Mouse (Mus musculus) cerebellum, adult 11 months (tissue): ENCODE results near the gene Gm10337.

Experiments used
- DNase-seq: peaks from one replicate; pipeline ENCODE4 v3.0.0; 2022

The Gm10337 gene

DNA sequence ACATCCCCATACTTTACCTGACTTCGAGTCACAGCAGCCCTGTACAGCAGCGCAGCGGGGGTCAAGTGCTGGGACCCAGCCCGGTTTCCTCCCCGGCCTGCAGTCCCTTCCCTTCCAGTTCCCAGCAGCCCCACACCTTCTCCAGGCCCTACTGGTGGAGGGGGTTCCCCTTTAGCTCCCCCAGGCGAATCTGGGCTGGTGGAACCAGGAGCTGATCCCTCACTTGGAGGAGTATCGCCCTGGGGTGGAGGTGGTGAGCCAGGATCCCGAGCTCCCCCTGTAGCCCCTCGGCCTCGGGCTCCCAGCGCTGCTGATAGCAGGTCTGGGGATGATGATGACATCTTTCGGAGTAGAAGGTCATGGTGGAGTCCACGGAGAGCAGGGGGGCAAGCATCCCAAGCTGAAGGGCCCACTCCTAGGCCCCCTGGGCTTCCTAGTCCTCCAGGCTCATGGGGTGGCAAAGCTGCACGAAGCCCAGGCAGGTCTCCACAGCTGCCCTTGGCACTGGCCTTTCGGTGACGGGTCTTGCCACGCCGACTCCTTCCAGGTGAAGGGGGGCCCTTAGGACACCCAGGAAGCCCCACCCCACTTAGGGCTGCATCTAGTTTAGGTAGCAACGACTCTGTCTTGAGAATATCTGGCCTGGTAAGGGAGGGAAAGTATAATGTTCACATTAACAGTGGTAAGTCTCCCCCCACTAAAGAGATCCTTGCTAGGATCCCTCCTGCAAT is 2.3 kb upstream of the Gm10337 start:
- no peak for DNase-seq

- no peak for DNase-seq
Measured at GRCm38 (mm10) chr15:102502254-102502840, 1.2 kb upstream of the Gm10337 start.

GRCm38 (mm10) chr15:102503924-102504782 is 631 bp downstream of the Gm10337 start:
- DNase-seq: no peak

DNA sequence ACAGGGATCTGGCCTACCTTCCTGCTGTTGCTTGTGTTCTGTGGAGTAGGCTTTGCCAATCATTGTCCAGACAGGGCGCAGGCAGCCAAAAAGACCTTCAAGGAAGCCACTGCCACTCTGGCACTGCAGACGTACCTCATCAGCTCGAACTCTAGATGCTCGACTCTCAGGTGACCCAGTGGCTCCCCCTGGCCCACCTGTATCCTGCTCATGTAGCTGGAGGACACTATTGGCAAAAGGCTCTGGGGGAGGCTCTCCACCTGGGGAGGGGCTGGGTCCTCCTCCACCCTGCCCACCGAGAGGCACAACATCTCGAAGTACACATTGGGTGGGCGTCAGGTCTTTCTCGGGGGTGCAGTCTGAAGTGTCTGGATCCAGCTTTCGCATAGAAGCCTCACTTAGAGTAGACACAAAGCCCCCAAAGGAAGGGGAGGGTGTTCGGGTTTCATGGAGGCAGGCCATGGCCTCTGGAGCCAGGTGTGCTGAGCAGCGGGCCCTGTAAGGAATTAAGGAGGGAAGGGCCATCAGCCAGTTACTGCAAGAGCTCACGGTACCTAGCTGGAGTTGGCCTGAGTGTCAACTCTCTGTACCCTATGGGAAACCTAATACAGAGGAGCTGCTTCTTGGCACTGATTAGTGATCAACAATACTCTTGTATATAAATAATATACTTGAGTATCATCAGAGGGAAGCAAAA is 1.7 kb downstream of the Gm10337 start:
- no peak for DNase-seq

DNA sequence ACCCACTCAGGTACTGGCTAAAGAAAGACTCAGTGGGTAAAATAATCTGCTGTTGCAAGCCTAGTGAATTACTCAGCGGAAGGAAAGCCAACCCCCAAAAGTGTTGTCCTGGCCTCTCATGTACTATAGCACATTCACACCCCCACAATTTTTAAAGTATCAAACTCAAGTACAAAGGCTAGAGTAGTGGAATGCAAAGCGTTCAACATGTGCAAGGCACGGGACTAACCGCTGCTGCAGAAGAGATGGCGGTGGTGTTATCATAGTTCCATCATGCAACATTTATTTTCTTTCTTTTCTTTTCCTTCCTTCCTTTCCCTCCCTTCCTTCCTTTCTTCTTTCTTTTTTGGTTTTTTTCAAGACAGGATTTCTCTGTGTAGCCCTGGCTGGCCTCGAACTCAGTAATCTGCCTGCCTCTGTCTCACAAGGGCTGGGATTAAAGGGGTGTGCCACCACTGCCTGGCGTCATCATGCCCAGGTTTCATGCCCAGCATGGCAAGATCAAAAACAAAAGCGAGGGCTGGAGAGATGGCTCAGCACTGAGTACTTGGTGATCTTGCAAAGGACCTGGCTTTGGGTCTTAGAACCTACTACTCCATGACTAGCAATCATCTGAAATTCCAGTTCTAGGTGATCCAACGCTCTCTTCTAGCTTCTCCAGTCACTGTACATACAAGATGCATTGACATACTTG is 2.4 kb downstream of the Gm10337 start:
- no peak for DNase-seq

- DNase-seq: no peak
Measured at GRCm38 (mm10) chr15:102506464-102506830, 2.9 kb downstream of the Gm10337 start.

- no peak for DNase-seq
Measured at GRCm38 (mm10) chr15:102506864-102507263, 3.3 kb downstream of the Gm10337 start.

DNA sequence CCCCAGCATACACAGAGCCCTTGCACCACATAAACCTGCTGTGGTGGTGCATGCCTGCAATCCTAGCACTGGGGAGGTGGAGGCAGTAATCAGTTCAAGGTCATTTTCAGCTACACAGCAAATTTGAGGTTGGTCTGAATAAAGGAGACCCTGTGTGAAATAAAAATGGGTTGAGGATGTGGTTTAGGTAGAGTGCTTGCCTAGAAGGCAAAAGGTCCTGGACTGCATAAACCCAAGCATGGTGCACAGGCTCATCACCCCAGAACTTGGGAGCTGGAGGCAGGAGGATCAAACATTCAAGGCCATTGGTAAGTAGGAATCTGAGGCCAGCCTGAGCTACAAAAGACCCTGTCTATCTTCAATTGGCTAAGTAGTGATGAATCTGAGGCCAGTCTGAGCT is 4.0 kb downstream of the Gm10337 start:
- no peak for DNase-seq

GRCm38 (mm10) chr15:102508336-102508735 is 4.8 kb downstream of the Gm10337 start:
- no peak for DNase-seq

- DNase-seq: no peak
Measured at GRCm38 (mm10) chr15:102510110-102510509, 6.6 kb downstream of the Gm10337 start.

DNA sequence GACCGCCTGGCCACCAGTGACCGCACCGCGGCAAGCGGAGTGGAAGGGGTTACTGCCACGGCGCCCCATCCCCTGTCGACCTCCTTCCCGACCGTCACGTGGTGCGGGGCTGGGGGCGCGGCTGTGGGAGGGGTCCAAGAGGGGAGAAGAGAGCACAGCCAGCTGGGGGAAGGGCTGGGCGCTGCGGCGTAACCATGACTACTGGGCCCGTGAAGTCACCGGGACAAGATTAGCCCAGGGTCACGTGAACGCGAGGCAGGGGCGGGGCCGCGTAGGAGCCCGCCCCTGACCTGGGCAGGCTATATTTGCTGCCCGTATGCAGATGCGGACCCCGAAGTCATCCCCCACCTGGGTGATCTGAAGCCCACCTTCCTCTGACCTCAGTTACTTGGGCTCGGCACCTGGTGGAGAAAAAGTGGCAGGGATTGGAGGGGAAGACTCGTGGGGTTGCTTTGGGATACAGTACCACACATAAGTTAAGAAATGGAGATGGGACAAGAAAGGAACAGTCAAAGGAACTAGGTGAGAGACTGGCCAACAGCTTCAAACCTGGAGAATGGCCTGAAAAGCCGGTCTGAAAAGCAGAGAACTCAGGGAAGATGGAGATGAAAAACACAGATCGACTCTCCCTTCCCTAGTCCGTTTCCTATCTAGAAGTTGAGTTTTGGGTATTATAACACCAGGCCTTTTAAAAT is 7.2 kb downstream of the Gm10337 start:
- DNase-seq: peak; percentile 74

GRCm38 (mm10) chr15:102511285-102511833 is 7.8 kb downstream of the Gm10337 start:
- DNase-seq: no peak

- DNase-seq: no peak
Measured at GRCm38 (mm10) chr15:102512010-102512409, 8.5 kb downstream of the Gm10337 start.

DNA sequence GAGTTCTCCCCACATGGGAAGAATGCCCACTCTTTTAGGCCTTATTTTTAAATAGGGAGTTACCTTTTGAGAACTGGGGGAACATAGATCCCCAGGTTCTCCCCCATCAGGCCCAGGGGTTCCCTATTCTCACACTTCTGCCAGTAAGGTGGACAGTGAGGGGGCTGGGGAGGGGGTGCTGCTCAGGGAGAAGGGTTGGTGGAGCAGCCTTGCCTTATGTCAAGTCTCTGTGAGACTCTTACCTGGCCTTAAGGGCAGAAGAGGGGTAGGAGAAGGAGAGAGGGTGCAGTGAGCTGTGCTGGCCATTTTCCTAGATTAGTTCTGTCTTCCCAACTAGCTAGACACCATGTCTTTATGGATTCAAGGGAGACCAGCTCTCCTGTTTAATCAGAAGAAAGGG is 8.9 kb downstream of the Gm10337 start:
- DNase-seq: no peak

DNA sequence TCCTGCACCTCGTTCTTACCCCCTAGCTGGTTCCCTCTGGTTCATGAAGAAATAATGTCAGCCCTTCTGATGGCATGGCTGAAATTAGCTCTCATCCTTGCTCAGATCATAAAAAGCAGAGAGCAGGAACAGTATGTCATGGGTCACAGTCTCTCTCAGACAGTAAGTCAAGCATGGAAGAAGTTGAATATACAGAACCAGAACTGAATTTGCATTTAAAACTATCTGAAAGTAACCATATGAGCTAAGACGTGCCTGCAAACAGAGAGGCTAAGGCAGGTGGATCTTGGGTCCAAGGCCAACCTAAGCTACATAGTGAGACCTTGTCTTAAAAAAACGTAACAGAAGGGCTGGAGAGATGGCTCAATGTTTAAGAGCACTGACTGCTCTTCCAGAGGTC is 9.5 kb downstream of the Gm10337 start:
- no peak for DNase-seq

GRCm38 (mm10) chr15:102515261-102515660 is 11.7 kb downstream of the Gm10337 start:
- DNase-seq: no peak

DNA sequence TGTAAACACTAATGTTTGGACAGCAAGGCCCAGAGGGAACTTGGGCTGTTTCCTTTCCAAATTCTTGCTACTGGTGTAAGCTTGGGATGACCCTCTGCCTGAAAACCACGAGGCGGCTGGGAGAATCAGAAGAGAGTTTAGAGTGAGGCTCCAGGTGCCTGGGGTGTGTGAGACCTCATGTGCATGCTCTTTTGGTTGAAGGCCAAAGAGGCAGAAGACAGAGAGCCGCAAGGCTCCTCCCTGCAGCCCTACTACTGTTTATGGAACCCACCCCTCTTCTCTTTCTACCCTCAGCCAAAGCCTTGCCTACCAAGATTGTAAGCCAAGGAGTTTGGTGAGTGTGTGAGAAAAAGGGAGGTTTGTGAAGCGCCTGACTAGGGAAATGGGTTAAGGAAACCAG is 12.3 kb downstream of the Gm10337 start:
- DNase-seq: no peak

- peak; percentile 67 for DNase-seq
Measured at GRCm38 (mm10) chr15:102516293-102516692, 12.8 kb downstream of the Gm10337 start.

DNA sequence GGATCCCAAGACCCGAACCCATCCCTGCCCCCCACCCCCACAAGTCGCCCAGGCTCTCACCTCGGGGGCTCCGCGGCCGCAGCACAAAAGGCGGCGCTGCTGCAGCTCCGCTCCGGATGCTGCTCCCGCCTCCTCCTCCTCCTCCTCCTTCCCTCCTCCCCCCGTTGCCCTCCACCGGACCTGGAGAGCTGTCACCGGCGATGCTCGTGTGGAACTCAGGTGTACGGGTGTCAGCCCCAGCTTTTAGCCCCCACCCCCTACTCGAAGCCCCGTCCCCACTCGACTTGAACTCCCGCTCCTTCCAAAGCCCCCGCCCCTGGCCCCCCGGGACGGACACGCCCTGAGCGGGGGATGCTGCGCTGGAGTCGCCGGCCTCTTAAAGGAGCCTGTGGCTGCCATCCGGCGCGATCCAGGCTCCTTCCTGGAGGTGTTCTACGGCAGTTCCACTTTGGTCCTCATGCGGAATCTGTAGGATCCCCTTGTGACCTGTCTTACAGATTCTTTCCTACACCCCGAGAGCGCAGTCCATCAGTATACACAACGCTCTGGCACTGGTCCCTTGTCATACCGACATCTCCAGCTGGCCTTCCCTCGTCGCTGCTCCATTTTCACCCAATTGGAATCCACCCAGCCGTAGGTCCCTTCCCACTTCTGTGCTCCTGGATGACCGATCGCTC is 13.3 kb downstream of the Gm10337 start, which contains the start of gene Map3k12:
Gene Map3k12, minus strand, starts transcription at position 337 of the 677 bp plus-strand sequence.
- DNase-seq: peak; percentile 81

DNA sequence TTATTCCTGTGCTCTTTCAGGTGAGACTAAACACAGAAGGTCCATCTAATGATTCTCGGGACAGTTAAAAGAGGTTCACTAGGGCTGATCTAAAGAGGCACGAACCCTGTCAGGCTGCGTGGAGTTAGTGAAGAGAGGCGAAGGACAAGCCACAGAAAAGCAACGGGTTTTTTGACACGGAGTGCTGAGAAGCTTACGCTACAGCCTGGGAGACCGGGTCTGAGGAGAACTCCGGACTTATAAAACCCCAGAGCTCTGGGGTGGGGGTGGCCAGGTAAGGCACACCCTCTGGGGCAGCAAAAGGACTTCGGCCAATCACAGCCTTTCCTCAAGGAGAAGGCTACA is 14.1 kb downstream of the Gm10337 start:
- DNase-seq: no peak
